22 mouse cellular contexts compared by ENCODE assay signal in the genomic region with DNA sequence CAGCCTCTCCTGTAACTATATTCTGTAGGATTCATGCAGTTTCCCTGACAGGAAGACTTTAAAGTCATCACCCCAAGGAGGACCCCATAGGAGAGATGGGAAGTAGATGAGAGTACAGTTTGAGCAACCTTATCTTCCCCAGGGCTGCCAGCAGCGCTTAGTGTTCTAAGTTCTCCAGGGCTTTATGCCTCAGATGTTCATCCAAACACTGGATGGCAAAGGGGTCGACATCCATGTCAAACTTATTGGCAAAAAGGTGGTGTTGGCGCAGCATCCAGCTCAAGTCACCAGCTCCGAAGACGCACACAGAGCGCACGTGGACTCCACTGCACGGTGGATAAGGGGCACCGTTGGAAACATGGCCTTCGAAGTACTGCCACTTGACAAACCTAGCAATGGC. TPM values are rescaled to one million over a fixed set of nuclear protein-coding genes. Genes with fewer than 3 reads are reported as not detected.
A peak's percentile ranks its signal among the peaks of the same experiment; 100 is the strongest.
DNase-seq lines count a peak whose midpoint lies in the region; ATAC-seq lines count a peak whose summit lies in the region.
"Had no signal": no experiment of that assay in that cellular context is flagged by ENCODE, and none has a peak within 500 bp of the region (broad histone marks: within the 10 kb centered on the region; RNA-seq: fewer than 3 reads in every experiment).

No protein-coding gene starts in this region.

- peaks cover 72% of the 10 kb centered on the region for H3K36me3 ChIP-seq in liver, embryonic 13.5 days
- H3K36me3 ChIP-seq in liver, embryonic 16.5 days (ENCODE audit: control insufficient read depth, insufficient read depth), result peaks cover 32% of the 10 kb centered on the region
- H3K36me3 ChIP-seq in forebrain, embryonic 16.5 days (ENCODE audit: control insufficient read depth, insufficient read depth), result no peaks in the 10 kb centered on the region
- H3K36me3 ChIP-seq: embryonic facial prominence, embryonic 12.5 days; embryonic facial prominence, embryonic 15.5 days; hindbrain, embryonic 10.5 days; hindbrain, embryonic 13.5 days had no signal

- peaks cover 88% of the 10 kb centered on the region for H3K4me1 ChIP-seq in liver, embryonic 13.5 days (replicated peaks)
- H3K4me1 ChIP-seq in liver, embryonic 16.5 days (ENCODE audit: control insufficient read depth, low read depth, low read length), result peaks cover 50% of the 10 kb centered on the region
- no peaks in the 10 kb centered on the region for H3K4me1 ChIP-seq in forebrain, embryonic 16.5 days (replicated peaks; ENCODE audit: control insufficient read depth, insufficient read depth, low read length)
- H3K4me1 ChIP-seq: embryonic facial prominence, embryonic 12.5 days; embryonic facial prominence, embryonic 15.5 days; hindbrain, embryonic 10.5 days; hindbrain, embryonic 13.5 days had no signal

- H3K27me3 ChIP-seq in liver, embryonic 13.5 days, result no peaks in the 10 kb centered on the region
- H3K27me3 ChIP-seq in liver, embryonic 16.5 days (ENCODE audit: control insufficient read depth, insufficient read depth, low read depth, low read length), result no peaks in the 10 kb centered on the region
- H3K27me3 ChIP-seq in forebrain, embryonic 16.5 days (replicated peaks; ENCODE audit: control insufficient read depth, insufficient read depth, low read length), result no peaks in the 10 kb centered on the region
- H3K27me3 ChIP-seq: embryonic facial prominence, embryonic 12.5 days; embryonic facial prominence, embryonic 15.5 days; hindbrain, embryonic 13.5 days; Patski had no signal

- H3K4me3 ChIP-seq in liver, embryonic 13.5 days (replicated peaks), result 0 out of 2 replicates have a peak overlapping the region, but pooled peaks have one; percentile 2
- H3K4me3 ChIP-seq in liver, embryonic 16.5 days (ENCODE audit: low read depth, low read length), result no peak overlapping the region
- H3K4me3 ChIP-seq in forebrain, embryonic 16.5 days (replicated peaks; ENCODE audit: low read length), result no peak overlapping the region
- H3K4me3 ChIP-seq: embryonic facial prominence, embryonic 12.5 days; embryonic facial prominence, embryonic 15.5 days; hindbrain, embryonic 10.5 days; hindbrain, embryonic 13.5 days had no signal

- peak; percentile 76 for DNase-seq in heart, adult 11 months
- DNase-seq in heart, postnatal 14 days, result no peak
- no peak for DNase-seq in liver, embryonic 13.5 days
- no peak for DNase-seq in adrenal gland, postnatal 14 days
- DNase-seq: adrenal gland, postnatal 10 days; cerebellum, adult 11 months; cerebellum, adult 2 months; cerebellum, adult 9-11 months; cerebellum, postnatal 25 days; gastrocnemius, postnatal 10 days; gastrocnemius, postnatal 36 days; heart, postnatal 36 days had no signal

- no peaks in the 10 kb centered on the region for H3K9me3 ChIP-seq in liver, embryonic 13.5 days (replicated peaks)
- no peaks in the 10 kb centered on the region for H3K9me3 ChIP-seq in liver, embryonic 16.5 days (replicated peaks; ENCODE audit: control insufficient read depth, low read length)
- H3K9me3 ChIP-seq in forebrain, embryonic 16.5 days (ENCODE audit: control insufficient read depth, low read length), result no peaks in the 10 kb centered on the region
- H3K9me3 ChIP-seq: embryonic facial prominence, embryonic 12.5 days; embryonic facial prominence, embryonic 15.5 days; hindbrain, embryonic 10.5 days; hindbrain, embryonic 13.5 days had no signal

- intact Hi-C loops in heart, postnatal 14 days (cut with DNase I), result no loop called here

- WGBS in liver, embryonic 13.5 days (ENCODE audit: insufficient replicate concordance), result 78% methylated on average over 10 of the region's 10 CpGs
- 81% methylated on average over 10 of the region's 10 CpGs for WGBS in liver, embryonic 16.5 days (ENCODE audit: insufficient replicate concordance)
- WGBS in forebrain, embryonic 16.5 days, result 97% methylated on average over 10 of the region's 10 CpGs

- no peak for ATAC-seq in liver, embryonic 13.5 days (ENCODE audit: low read depth)
- no peak for ATAC-seq in liver, embryonic 16.5 days (ENCODE audit: low read depth)
- no peak for ATAC-seq in forebrain, embryonic 16.5 days
- ATAC-seq: forebrain, embryonic 14.5 days; hindbrain, embryonic 16.5 days; Patski had no signal

- H3K27ac ChIP-seq in liver, embryonic 13.5 days, result peak overlapping the region; percentile 89
- H3K27ac ChIP-seq in liver, embryonic 16.5 days (ENCODE audit: low read length), result peak overlapping the region; percentile 62
- no peak overlapping the region for H3K27ac ChIP-seq in forebrain, embryonic 16.5 days (ENCODE audit: low read length)
- H3K27ac ChIP-seq: embryonic facial prominence, embryonic 12.5 days; embryonic facial prominence, embryonic 15.5 days; hindbrain, embryonic 10.5 days; hindbrain, embryonic 13.5 days had no signal

- H3K9ac ChIP-seq in liver, embryonic 13.5 days, result peak overlapping the region; percentile 53
- no peak overlapping the region for H3K9ac ChIP-seq in liver, embryonic 16.5 days (ENCODE audit: low read depth, low read length)
- no peak overlapping the region for H3K9ac ChIP-seq in forebrain, embryonic 16.5 days (replicated peaks; ENCODE audit: low read depth, low read length)
- H3K9ac ChIP-seq: embryonic facial prominence, embryonic 12.5 days; embryonic facial prominence, embryonic 15.5 days; hindbrain, embryonic 13.5 days had no signal

- peak overlapping the region; percentile 45 for H3K4me2 ChIP-seq in liver, embryonic 13.5 days
- H3K4me2 ChIP-seq in liver, embryonic 16.5 days (ENCODE audit: low read depth, low read length), result 0 out of 2 replicates have a peak overlapping the region, but pooled peaks have one; percentile 2
- no peak overlapping the region for H3K4me2 ChIP-seq in forebrain, embryonic 16.5 days (ENCODE audit: low read length)
- H3K4me2 ChIP-seq: embryonic facial prominence, embryonic 12.5 days; embryonic facial prominence, embryonic 15.5 days; heart, embryonic 11.5 days; hindbrain, embryonic 13.5 days had no signal

RNA-seq across cellular contexts. Expression of gene Gcnt1, which starts 43.7 kb away (rescaled TPM):
- total RNA-seq in heart, postnatal 14 days (2021), result 10 to 100 TPM; 14.2 to 14.4 TPM
- polyA plus RNA-seq in liver, embryonic 13.5 days (2015; fragmentation: Nextera tagmentation; extraction: Ambion mirVana), result 17.9 and 25.0 TPM in 2 replicates
- polyA plus RNA-seq in liver, embryonic 16.5 days (2015; fragmentation: Nextera tagmentation; extraction: Ambion mirVana), result 18.9 and 21.0 TPM in 2 replicates
- polyA plus RNA-seq in forebrain, embryonic 16.5 days (2015; fragmentation: Nextera tagmentation; extraction: Ambion mirVana), result 0.58 and 0.96 TPM in 2 replicates
- 2.5 and 5.7 TPM in 2 replicates for total RNA-seq in adrenal gland, postnatal 14 days (2021)
